Mouse (Mus musculus): ENCODE results near the gene Eps8l2. TPM values are rescaled to one million over a fixed set of nuclear protein-coding genes. Genes with fewer than 3 reads are reported as not detected.

The Eps8l2 gene
- polyA plus RNA-seq, 1 experiment from 2014 or later, result 2.6 TPM

DNA sequence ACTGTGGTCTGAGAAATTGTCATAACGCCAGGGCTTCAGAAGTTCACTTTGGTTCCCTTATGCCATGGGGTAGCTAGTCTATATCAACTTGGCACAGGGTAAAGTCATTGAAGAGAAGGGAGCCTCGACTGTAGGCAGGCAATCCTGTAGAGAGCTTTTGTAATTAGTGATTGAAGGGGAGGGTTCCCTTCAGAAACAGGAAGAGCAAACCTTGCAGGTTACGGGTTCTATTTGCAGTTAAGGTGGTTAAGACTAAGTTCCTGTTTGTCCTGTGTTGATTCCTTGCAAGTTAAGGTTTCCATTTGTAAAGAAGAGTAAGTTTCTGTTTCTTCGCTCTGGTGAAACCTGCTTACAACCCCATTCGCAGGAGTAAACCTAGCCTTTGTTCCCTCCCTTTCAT lies 31.2 kb downstream of the Eps8l2 start:
- Histone ChIP-seq H3K36me3 (ENCODE audit: control insufficient read depth, insufficient read depth) (no peaks in the 10 kb centered on the region), H3K27ac (ENCODE audit: low read length) (no peak overlapping the region), H3K4me3 (ENCODE audit: low read length) (no peak overlapping the region), H3K9ac (ENCODE audit: low read length) (no peak overlapping the region), H3K27me3 (ENCODE audit: control insufficient read depth, insufficient read depth, low read length) (no peaks in the 10 kb centered on the region), H3K4me2 (ENCODE audit: low read depth, low read length) (no peak overlapping the region), H3K9me3 (replicated peaks; ENCODE audit: control insufficient read depth, low read length) (no peaks in the 10 kb centered on the region; the same call in 1 of the 2 replicates), H3K4me1 (ENCODE audit: control insufficient read depth, insufficient read depth, low read length) (no peaks in the 10 kb centered on the region)
- WGBS, result 65% methylated on average over 5 of the region's 5 CpGs
- ATAC-seq (replicated peaks; ENCODE audit: extremely low read depth, insufficient read depth, low FRiP score), result no peak

DNA sequence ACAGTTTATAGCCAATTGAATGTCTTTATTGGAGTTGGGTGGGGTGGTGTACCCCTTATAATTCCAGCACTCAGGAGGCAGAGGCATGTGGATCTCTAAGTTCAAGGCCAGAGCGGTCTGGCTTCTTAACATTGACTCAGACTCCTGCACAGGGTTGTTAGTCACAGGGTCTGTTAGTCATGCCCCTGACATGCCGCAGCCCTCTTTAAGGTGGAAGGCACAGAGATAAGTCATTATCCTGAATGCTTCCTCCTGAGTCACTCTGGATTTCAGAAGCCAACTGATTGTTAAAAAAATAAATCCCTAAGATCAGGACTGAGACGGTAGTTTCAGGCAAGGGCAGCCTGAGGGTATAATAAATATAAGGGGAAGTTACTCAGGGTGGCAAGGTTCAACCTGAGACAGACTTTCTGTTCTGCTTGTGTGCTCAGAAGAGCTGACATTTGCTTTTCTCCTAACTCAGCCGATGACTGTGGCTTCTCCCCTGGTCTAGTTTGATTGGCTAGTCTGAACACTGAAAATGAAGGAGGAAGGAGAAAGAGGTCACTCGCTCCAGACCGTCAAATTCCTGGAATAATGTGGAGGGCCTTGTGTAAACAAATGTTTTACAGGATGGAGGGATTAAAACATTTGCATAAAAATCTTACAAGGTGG lies 33.4 kb downstream of the Eps8l2 start:
- H3K36me3 ChIP-seq (ENCODE audit: control insufficient read depth, insufficient read depth), result no peaks in the 10 kb centered on the region
- no peaks in the 10 kb centered on the region for H3K4me1 ChIP-seq (ENCODE audit: control insufficient read depth, insufficient read depth, low read length)
- no peak overlapping the region for H3K27ac ChIP-seq (ENCODE audit: low read length)
- no peak overlapping the region for H3K9ac ChIP-seq (ENCODE audit: low read length)
- H3K9me3 ChIP-seq (replicated peaks; ENCODE audit: control insufficient read depth, low read length), result no peaks in the 10 kb centered on the region; the same call in 1 of the 2 replicates
- H3K4me2 ChIP-seq (ENCODE audit: low read depth, low read length), result no peak overlapping the region
- no peaks in the 10 kb centered on the region for H3K27me3 ChIP-seq (ENCODE audit: control insufficient read depth, insufficient read depth, low read length)
- WGBS, result 48% methylated on average over 6 of the region's 6 CpGs
- no peak for ATAC-seq (replicated peaks; ENCODE audit: extremely low read depth, insufficient read depth, low FRiP score)
- H3K4me3 ChIP-seq (ENCODE audit: low read length), result no peak overlapping the region

DNA sequence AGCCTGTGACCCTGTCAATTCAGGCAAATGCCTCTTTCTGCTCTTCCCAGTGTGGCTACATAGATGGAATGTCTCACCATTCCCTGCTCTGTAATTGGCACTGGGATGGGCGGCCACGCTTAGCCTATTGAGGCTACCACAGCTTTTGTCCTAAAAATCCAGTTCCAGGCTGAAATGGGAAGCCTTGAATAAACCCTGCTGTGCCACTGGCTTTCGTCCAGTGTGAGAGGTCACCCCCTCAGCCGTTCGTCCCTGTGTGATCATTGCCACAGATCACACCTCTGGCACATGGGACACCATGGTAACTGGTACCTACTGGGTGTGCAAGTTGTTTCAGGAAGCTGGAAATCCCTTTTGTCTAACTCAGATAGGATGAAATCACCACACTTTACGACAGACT lies 34.9 kb downstream of the Eps8l2 start:
- no peaks in the 10 kb centered on the region for H3K27me3 ChIP-seq (ENCODE audit: control insufficient read depth, insufficient read depth, low read length)
- ATAC-seq (replicated peaks; ENCODE audit: extremely low read depth, insufficient read depth, low FRiP score), result no peak
- H3K9ac ChIP-seq (ENCODE audit: low read length), result no peak overlapping the region
- no peak overlapping the region for H3K4me2 ChIP-seq (ENCODE audit: low read depth, low read length)
- H3K9me3 ChIP-seq (replicated peaks; ENCODE audit: control insufficient read depth, low read length), result no peaks in the 10 kb centered on the region
- H3K27ac ChIP-seq (ENCODE audit: low read length), result no peak overlapping the region
- H3K4me3 ChIP-seq (ENCODE audit: low read length), result no peak overlapping the region
- no peaks in the 10 kb centered on the region for H3K36me3 ChIP-seq (ENCODE audit: control insufficient read depth, insufficient read depth)
- no peaks in the 10 kb centered on the region for H3K4me1 ChIP-seq (ENCODE audit: control insufficient read depth, insufficient read depth, low read length)
- WGBS, result 74% methylated on average over 6 of the region's 6 CpGs

DNA sequence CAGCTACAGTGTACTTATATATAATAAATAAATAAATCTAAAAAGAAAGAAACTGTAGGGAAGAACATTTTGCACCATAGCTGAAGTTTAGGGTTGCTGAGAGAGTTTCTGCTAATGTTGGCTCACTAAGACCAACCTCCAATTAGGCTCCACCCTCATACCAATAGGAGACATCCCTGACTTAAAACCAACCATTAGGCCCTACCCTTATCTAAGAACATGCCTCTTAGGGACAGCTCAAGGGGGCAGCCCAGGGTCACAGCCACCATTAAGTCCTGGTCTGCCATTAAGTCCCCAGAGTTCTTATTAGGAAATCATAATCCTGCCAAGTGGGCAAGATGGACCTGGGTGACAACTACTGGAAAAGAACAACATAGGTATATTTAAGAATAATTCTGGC lies 35.7 kb downstream of the Eps8l2 start:
- no peaks in the 10 kb centered on the region for H3K9me3 ChIP-seq (replicated peaks; ENCODE audit: control insufficient read depth, low read length)
- no peak overlapping the region for H3K27ac ChIP-seq (ENCODE audit: low read length)

DNA sequence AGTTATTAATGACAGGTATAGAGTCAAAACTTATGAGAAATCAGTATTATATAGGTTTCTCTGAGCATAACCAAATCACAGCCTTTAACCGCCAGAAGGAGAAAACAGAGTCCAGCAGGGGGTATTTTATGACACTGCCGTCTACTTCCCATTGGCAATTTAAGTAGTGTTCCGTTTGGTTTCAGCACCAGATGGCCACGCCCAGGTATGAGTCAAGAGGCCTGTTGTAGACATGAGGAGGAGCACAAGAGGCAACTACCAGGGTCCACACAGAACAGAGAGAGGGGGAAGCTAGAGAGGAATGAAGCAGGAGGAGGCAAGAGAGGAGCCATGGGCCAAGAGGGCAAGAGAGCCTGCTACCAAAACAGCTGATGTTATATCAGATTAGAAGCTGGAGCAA lies 40.9 kb downstream of the Eps8l2 start:
- no peaks in the 10 kb centered on the region for H3K36me3 ChIP-seq (ENCODE audit: control insufficient read depth, insufficient read depth)

More for the DNA sequence above, 35.7 kb downstream of the Eps8l2 start:
- ATAC-seq (replicated peaks; ENCODE audit: extremely low read depth, insufficient read depth, low FRiP score), result no peak
- Histone ChIP-seq H3K4me2 (ENCODE audit: low read depth, low read length) (no peak overlapping the region), H3K27me3 (ENCODE audit: control insufficient read depth, insufficient read depth, low read length) (no peaks in the 10 kb centered on the region), H3K9ac (ENCODE audit: low read length) (no peak overlapping the region), H3K36me3 (ENCODE audit: control insufficient read depth, insufficient read depth) (no peaks in the 10 kb centered on the region), H3K4me3 (ENCODE audit: low read length) (no peak overlapping the region), H3K4me1 (ENCODE audit: control insufficient read depth, insufficient read depth, low read length) (no peaks in the 10 kb centered on the region)

DNA sequence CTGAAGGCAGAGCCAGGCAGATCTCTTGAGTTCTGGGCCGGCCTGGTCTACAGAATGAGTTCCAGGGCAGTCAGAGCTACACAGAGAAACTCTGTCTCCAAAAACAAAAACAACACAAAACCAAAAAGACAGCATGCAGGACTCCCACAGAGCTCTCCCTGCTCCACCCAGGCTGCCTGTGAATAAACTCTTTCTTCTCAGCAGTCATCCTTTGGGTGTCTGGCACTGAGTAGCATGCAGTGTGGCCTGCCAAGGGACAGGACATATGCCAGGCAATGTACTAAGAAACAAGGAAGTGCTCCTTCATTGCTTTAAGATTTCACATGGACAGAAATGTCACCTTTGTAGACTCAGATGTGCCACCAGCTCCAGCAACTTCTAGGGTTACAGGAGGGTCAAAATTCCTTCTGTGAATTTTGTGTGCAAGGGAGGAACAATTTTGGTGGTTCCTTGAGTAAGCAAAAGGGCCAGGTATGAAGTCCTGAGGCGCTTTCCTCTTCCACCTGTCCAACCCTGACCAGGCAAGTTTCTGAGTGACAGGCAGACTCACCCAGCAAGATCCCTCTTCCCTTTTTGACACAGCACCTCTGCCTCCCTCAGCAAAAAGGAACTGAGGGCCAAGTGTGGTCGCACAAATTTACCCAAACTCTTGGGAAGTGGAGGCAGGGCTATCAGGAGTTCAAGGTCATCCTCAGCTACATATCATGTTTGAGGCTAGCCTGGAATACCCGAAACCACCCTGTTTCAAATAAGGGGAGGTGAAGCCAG lies 42.6 kb downstream of the Eps8l2 start:
- Histone ChIP-seq H3K27me3 (ENCODE audit: control insufficient read depth, insufficient read depth, low read length) (no peaks in the 10 kb centered on the region), H3K9me3 (replicated peaks; ENCODE audit: control insufficient read depth, low read length) (no peaks in the 10 kb centered on the region), H3K27ac (ENCODE audit: low read length) (no peak overlapping the region), H3K4me1 (ENCODE audit: control insufficient read depth, insufficient read depth, low read length) (no peaks in the 10 kb centered on the region), H3K4me3 (ENCODE audit: low read length) (no peak overlapping the region), H3K36me3 (ENCODE audit: control insufficient read depth, insufficient read depth) (no peaks in the 10 kb centered on the region), H3K9ac (ENCODE audit: low read length) (no peak overlapping the region), H3K4me2 (ENCODE audit: low read depth, low read length) (no peak overlapping the region)
- ATAC-seq (replicated peaks; ENCODE audit: extremely low read depth, insufficient read depth, low FRiP score), result no peak
- WGBS, result 67% methylated on average over 4 of the region's 4 CpGs

More for the DNA sequence above, 40.9 kb downstream of the Eps8l2 start:
- WGBS, result 58% methylated on average over 4 of the region's 4 CpGs
- Histone ChIP-seq H3K9me3 (replicated peaks; ENCODE audit: control insufficient read depth, low read length) (no peaks in the 10 kb centered on the region), H3K9ac (ENCODE audit: low read length) (no peak overlapping the region), H3K4me2 (ENCODE audit: low read depth, low read length) (no peak overlapping the region), H3K4me1 (ENCODE audit: control insufficient read depth, insufficient read depth, low read length) (no peaks in the 10 kb centered on the region), H3K4me3 (ENCODE audit: low read length) (no peak overlapping the region), H3K27ac (ENCODE audit: low read length) (no peak overlapping the region), H3K27me3 (ENCODE audit: control insufficient read depth, insufficient read depth, low read length) (no peaks in the 10 kb centered on the region)
- ATAC-seq (replicated peaks; ENCODE audit: extremely low read depth, insufficient read depth, low FRiP score), result no peak

DNA sequence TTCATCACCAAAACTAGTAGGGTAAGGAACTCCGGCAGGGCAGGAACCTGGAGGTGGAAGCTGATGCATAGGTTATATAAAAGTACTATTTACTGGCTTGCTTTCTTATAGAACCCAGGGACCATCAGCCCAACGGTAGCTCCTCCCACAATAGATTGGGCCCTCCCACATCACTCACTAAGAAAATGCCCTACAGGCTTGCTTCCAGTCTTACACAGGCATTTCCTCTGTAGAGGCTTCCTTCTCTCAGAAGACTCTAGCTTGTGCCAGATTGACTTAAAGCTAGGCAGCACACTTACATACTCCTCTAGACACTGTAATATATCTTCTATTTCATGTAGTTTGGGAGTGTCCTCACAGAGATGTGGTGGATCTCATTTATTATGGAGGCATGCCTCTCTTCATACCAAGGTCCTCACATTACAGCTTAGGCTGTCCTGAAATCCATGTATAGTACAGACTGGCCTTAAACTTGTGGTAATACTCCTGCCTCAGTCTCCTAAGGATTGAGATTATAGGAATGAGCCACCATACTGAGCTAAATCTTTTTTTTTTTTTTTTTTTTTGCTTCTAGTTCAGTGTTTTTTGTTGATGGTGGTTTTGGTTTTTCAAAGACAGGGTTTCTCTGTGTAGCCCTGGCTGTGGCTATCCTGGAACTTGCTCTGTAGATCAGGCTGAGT lies 49.3 kb downstream of the Eps8l2 start:
- peaks cover 9% of the 10 kb centered on the region for H3K4me1 ChIP-seq (ENCODE audit: control insufficient read depth, insufficient read depth, low read length)
- no peaks in the 10 kb centered on the region for H3K36me3 ChIP-seq (ENCODE audit: control insufficient read depth, insufficient read depth)
- ATAC-seq (replicated peaks; ENCODE audit: extremely low read depth, insufficient read depth, low FRiP score), result no peak
- H3K4me3 ChIP-seq (ENCODE audit: low read length), result no peak overlapping the region
- H3K4me2 ChIP-seq (ENCODE audit: low read depth, low read length), result no peak overlapping the region
- WGBS, result 40% methylated on average over 2 of the region's 2 CpGs
- H3K9me3 ChIP-seq (replicated peaks; ENCODE audit: control insufficient read depth, low read length), result no peaks in the 10 kb centered on the region
- no peak overlapping the region for H3K9ac ChIP-seq (ENCODE audit: low read length)
- H3K27ac ChIP-seq (ENCODE audit: low read length), result no peak overlapping the region
- H3K27me3 ChIP-seq (ENCODE audit: control insufficient read depth, insufficient read depth, low read length), result no peaks in the 10 kb centered on the region

DNA sequence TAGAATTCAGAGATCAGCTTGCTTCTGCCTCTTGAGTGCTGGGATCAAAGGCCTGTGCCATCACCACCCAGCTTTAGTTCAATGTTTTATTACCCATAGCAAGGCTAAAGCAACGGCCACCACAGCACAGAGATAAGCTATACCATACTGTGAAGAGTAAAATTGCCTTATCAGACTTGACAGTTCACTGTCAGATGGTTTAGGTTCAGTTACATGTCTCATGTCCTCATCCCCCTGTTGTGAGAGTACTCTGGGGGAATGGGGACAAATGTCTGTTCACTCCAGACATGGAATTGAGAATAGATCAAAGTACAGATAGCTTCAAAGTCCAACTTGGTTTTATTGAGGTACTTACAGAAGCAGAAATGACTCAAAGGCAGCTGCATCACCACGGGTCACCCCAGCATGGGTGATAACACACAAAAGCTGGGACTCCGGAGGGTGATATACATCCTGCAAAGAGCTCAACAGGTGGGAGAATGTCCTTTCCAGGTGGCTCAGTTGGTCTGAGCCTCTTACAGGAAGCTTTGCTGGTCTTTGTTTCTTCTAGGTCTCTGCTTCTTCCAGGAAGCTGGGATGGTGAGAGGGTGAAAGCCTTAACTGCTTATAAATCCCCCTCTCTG lies 49.9 kb downstream of the Eps8l2 start:
- ATAC-seq (replicated peaks; ENCODE audit: extremely low read depth, insufficient read depth, low FRiP score), result no peak
- peaks cover 12% of the 10 kb centered on the region for H3K4me1 ChIP-seq (ENCODE audit: control insufficient read depth, insufficient read depth, low read length)
- no peaks in the 10 kb centered on the region for H3K36me3 ChIP-seq (ENCODE audit: control insufficient read depth, insufficient read depth)

More for the DNA sequence above, 49.9 kb downstream of the Eps8l2 start:
- Histone ChIP-seq H3K9ac (ENCODE audit: low read length) (no peak overlapping the region), H3K4me2 (ENCODE audit: low read depth, low read length) (no peak overlapping the region), H3K27me3 (ENCODE audit: control insufficient read depth, insufficient read depth, low read length) (no peaks in the 10 kb centered on the region), H3K9me3 (replicated peaks; ENCODE audit: control insufficient read depth, low read length) (no peaks in the 10 kb centered on the region), H3K4me3 (ENCODE audit: low read length) (no peak overlapping the region), H3K27ac (ENCODE audit: low read length) (no peak overlapping the region)
- 46% methylated on average over 3 of the region's 3 CpGs for WGBS
